Mouse (Mus musculus): ENCODE data around the gene Ica1l.
"Not testable (repeated sequence)": the region's sequence is repeated elsewhere in the genome, so short reads cannot be mapped to it uniquely, and the experiment has no call there.

Ica1l gene

GRCm38 (mm10) chr1:60042796-60043469, at the start of gene Ica1l:
Ica1l (minus strand) TSS chr1:60043184.
- DNase-seq (ENCODE audit: low read depth) = no peak

DNA sequence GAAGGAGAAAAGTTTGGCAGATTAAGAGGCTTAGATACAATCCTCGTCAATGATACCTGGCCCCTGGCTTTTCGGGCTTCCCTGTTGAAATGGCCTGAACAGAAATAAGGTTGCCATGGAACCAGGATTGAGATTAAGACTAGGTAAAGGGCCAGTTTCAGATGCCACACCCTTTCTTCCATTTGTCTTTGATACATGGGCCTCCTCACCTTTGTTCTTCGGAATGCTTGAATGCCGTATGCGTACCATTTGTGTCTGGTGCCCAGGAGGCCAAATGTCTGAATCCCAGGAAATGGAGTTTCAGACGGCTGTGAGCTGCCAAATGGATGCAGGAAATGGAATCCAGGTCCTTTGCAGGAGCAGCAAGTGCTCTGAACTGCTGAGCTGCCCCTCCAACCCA, 33.4 kb upstream of the Ica1l start:
- DNase-seq (ENCODE audit: low read depth) = no peak

GRCm38 (mm10) chr1:60075590-60075989, 32.6 kb upstream of the Ica1l start:
- no peak for DNase-seq (ENCODE audit: low read depth)

DNA sequence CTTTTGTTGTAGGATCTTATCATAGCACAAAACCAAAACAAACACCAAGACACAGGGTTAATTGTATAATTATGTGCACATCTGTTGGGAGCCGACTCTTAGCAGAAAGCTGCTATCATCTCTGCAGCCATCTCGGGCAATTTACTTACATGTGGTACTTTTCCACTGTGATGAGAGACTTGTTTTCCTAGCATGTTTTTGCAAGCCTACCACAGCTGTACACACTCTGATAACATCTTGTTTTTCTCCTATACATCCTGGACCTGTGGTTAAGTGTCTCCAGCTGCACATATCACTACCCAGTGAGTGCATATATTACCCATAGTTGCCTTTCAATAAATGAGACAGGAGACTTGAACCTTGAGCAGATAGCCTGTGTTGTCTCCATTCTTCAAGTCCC, 32.0 kb upstream of the Ica1l start:
- no peak for DNase-seq (ENCODE audit: low read depth)

GRCm38 (mm10) chr1:60070725-60071124, 27.7 kb upstream of the Ica1l start:
- not testable (repeated sequence) for DNase-seq (ENCODE audit: low read depth)

DNA sequence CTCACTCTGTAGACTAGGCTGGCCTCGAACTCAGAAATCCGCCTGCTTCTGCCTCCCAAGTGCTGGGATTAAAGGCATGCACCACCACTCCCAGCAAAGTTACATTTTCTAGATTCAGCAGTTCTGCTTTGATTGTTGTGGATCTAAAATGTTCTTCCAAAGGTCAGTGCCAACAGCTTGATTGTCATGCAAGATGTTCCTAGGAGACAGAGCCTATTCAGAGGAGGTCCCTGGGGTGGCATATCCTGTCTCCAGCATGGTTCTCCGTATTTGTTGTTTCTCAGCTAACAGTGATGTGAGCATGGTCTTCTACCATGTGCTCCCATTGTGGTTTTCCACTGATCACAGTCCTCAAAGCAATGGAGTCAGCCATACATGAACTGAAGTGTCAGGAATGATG, 13.3 kb upstream of the Ica1l start:
- no peak for DNase-seq (ENCODE audit: low read depth)

DNA sequence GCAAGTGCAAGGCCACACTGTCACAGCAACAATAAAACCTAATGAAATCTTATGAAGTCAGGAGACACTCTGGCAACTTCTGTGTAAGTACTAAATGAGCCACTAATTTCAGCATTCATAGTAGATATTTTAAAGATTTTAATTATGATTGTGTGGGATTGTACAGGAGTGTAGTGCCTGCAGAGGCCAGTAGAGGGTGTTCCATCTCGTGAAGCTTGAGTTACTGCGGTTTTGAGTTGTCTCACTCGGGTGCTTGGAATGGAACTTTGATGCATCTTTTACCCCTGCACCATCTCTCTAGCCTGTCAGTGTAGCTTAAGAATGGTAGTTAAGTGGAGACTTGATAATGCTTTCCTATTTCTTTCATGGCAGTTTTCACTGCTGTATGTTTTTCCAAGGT, 11.7 kb upstream of the Ica1l start:
- no peak for DNase-seq (ENCODE audit: low read depth)

DNA sequence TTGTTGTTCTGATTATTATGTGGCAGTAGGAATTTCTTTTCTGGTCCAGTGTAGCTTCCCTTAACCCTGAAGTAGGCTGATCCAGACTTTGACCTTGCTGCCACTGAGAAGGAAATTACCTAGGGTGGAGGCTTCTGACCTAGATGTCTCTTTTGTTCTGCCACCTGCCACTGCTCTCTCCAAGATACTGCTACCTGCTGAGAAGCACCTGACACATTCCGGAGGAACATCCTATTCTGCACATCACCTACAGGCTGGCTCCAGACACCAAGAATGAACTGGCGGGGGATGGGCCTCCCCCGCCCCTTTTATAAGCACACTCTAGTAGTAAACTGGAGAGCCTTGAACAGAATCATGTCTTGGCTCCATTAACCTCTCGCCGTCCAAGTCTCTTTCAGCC, 4.5 kb upstream of the Ica1l start:
- DNase-seq (ENCODE audit: low read depth) = not testable (repeated sequence)

GRCm38 (mm10) chr1:60044595-60044994, 1.6 kb upstream of the Ica1l start:
- DNase-seq (ENCODE audit: low read depth) = no peak

DNA sequence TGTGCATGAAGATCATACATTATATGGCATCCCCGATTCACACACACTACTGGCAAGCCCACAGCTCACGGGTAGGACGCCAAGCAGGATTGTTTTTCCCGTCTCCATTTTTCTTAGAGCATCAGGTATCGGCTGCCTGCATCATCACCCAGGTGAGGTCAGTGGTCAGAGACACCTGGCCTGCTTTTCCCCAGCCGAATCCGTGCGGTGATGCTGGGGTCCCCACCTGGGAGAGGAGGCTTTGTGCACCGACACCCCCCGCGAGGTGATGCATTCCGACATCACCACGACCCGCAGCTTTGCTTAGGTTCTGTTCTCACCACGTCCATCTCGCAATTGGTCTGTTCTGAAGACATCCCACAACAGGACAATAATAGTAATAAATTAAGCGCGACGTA, 587 bp downstream of the Ica1l start:
- no peak for DNase-seq (ENCODE audit: low read depth)

GRCm38 (mm10) chr1:60035044-60035443, 7.9 kb downstream of the Ica1l start:
- no peak for DNase-seq (ENCODE audit: low read depth)

DNA sequence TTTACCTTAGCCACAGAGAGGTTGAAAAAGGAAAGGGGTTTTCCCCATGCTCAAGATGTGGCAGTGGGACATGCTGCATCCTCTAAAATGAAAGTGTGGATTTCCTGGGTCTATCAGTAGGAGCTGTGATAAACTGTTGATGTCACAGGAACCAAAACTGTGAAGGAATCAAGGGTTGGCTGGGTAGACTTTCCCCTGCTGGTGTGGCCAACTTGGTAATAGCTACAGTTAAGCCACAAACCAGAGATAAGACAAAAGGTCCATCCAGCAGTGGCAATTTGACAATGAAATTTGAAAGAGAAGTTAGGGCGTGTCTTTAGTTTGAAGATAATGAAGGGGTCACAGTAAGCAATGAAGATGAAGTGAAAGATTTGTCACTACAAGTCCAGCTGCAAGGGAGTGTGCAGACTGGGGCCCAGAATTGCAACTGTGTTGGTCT, 25.9 kb downstream of the Ica1l start:
- no peak for DNase-seq (ENCODE audit: low read depth)

GRCm38 (mm10) chr1:60016136-60016611, 26.8 kb downstream of the Ica1l start:
- peak; percentile 26 for DNase-seq (ENCODE audit: low read depth)

GRCm38 (mm10) chr1:60015511-60015910, 27.5 kb downstream of the Ica1l start:
- no peak for DNase-seq (ENCODE audit: low read depth)

DNA sequence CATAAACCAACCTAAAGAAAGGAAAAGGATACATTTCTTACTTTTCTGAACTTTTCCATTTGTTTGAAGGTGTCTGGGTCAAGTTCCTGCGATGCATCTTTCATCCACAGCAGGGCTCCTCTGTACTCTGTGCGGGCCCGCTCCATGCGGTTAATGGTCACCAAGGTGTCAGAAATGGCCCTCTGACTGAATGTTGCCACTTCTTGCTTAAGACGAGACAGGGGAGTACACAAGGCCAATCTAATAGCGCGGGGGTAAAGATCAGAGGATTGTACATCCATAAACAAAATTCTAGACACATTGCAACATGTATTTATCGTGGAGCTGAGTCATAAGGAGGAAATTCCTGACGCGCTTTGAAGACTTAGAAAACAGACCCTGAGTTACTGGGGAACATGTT, 29.2 kb downstream of the Ica1l start:
- DNase-seq (ENCODE audit: low read depth) = no peak

GRCm38 (mm10) chr1:60008743-60009142, 34.2 kb downstream of the Ica1l start:
- DNase-seq (ENCODE audit: low read depth) = no peak

- DNase-seq (ENCODE audit: low read depth) = no peak
These were observed 35.6 kb downstream of the Ica1l start for GRCm38 (mm10) chr1:60007337-60007736.

DNA sequence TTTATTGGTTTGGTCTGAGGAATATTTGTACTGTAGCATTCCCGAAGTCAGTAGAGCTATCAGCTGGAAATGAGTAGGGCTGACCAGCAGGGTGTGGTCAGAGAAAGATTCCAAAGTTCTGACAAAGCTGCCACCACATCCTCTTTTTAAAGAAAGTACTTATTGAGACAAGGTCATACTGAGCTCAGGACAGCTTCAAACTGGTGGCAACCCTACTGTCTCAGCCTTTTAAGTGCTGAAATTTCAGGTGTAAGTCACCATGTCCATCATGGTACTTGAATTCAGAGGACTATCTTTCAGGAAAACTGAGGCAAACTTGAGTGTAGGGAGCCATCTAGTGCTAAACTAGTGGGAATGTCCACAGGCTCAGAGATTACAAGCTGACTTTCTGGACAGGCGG, 42.7 kb downstream of the Ica1l start:
- DNase-seq (ENCODE audit: low read depth) = peak; percentile 41

DNA sequence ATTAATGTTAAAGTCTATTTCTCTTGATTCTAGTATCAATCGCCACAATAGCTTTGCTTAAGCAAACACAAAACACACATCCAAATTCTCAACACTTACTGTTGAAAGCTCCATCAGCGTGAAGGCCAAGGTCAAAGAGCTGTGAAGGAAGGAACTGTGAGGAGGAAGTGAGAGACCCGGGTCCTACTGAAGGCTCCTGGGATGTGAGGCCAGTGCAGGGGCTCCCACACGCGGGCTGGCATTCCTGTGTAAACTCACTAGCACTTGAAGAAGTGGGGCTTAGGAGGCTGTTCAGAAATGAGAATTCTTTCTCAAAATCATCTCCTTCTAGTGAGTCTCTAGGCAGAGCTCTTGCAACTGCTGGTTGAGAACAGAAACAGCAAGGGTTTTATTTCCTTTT, 45.6 kb downstream of the Ica1l start:
- DNase-seq (ENCODE audit: low read depth) = no peak

DNA sequence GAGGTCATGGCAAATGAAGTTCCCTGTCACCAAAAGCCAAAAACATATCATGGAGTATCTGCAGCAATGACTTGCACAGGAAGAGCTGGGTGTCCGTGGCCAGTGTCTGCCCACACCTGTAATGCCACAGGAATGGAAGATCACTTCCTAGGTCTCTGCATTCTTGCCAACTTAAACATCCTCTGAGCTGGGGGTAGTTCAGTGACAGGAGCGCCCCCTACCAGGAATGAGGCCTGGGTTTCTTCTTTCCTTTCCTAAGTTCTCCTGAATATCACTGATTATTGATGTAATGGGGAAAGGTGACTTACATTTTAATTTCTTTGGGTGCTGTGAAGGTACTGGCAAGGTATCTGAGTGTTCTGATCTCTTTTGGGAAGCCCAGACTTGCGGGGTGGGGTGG, 47.3 kb downstream of the Ica1l start:
- DNase-seq (ENCODE audit: low read depth) = no peak

GRCm38 (mm10) chr1:59987399-59988040, 55.5 kb downstream of the Ica1l start:
- DNase-seq (ENCODE audit: low read depth) = peak; percentile 15

DNA sequence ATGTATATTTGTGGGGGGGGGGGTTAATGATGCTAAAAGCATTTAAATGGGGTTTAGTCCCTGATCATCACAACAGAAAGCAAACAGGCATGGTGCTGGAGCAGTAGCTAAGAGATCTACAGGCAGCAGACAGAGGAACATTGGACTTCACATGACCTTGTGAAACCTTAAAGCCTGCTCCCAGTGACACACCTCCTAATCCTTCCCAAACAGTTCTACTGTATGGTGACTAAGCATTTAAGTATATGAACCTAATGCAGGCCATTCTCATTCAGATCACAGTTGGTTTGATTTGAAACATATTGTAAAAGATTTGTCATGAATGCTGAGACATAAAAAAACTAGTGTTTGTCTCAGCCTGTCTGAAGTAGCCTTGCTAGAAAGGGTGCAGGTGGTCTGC, 56.4 kb downstream of the Ica1l start:
- no peak for DNase-seq (ENCODE audit: low read depth)

DNA sequence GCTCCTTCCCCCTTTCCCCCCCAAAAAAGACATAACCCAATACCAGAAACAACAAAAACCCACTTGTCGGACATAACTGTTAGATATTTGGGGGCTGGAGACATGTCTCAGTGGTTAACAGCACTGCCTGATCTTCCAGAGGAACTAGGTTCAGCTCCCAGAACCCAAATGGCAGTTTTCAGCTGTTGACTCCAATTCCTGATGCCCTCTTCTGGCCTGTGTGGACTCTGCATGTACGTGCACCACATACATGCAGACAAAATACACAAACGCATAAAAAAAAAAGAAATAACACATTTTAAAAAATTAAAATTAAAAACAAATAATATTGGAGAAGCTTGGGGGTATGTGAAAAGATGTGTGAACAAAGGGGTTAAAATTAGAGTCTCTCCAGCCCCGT, 75.7 kb downstream of the Ica1l start:
- no peak for DNase-seq (ENCODE audit: low read depth)

Measured in fibroblast of lung, adult 2 months (primary cell).